Mouse (Mus musculus): Measurements from ENCODE around the gene Gm10974. TPM values are rescaled to one million over a fixed set of nuclear protein-coding genes. Genes with fewer than 3 reads are reported as not detected.

The Gm10974 gene
- polyA plus RNA-seq, 1 experiment from 2014 or later: not detected

- no peak overlapping the region for H3K4me3 ChIP-seq (replicated peaks)
- WGBS: 82% methylated on average over 7 of the region's 7 CpGs
- H3K9ac ChIP-seq (replicated peaks): no peak overlapping the region
- ATAC-seq: no peak
- H3K4me2 ChIP-seq (replicated peaks): no peak overlapping the region
- H3K9me3 ChIP-seq: no peaks in the 10 kb centered on the region
- H3K27me3 ChIP-seq: no peaks in the 10 kb centered on the region
- no peak overlapping the region for H3K27ac ChIP-seq
- H3K4me1 ChIP-seq (replicated peaks): no peaks in the 10 kb centered on the region
- no peaks in the 10 kb centered on the region for H3K36me3 ChIP-seq
Measured at GRCm38 (mm10) chr7:66413093-66413492, 47.4 kb downstream of the Gm10974 start.

- WGBS: 87% methylated on average over 4 of the region's 4 CpGs
- Histone ChIP-seq H3K27ac (no peak overlapping the region), H3K9ac (replicated peaks) (no peak overlapping the region), H3K4me1 (replicated peaks) (no peaks in the 10 kb centered on the region), H3K9me3 (no peaks in the 10 kb centered on the region), H3K27me3 (0 out of 2 replicates have a peak, but pooled peaks cover 3% of the 10 kb centered on the region), H3K4me2 (replicated peaks) (no peak overlapping the region), H3K36me3 (no peaks in the 10 kb centered on the region), H3K4me3 (replicated peaks) (no peak overlapping the region)
- no peak for ATAC-seq
Measured at GRCm38 (mm10) chr7:66416829-66417228, 51.1 kb downstream of the Gm10974 start.

GRCm38 (mm10) chr7:66418981-66419380 is 53.3 kb downstream of the Gm10974 start:
- Histone ChIP-seq H3K9ac (replicated peaks) (no peak overlapping the region), H3K27ac (no peak overlapping the region), H3K4me3 (replicated peaks) (no peak overlapping the region), H3K27me3 (peaks cover 7% of the 10 kb centered on the region; the same call in 1 of the 2 replicates), H3K36me3 (no peaks in the 10 kb centered on the region), H3K9me3 (no peaks in the 10 kb centered on the region), H3K4me1 (replicated peaks) (no peaks in the 10 kb centered on the region), H3K4me2 (replicated peaks) (no peak overlapping the region)
- WGBS: 46% methylated on average over 12 of the region's 12 CpGs
- ATAC-seq: no peak

GRCm38 (mm10) chr7:66421903-66422302 is 56.2 kb downstream of the Gm10974 start:
- H3K27ac ChIP-seq: no peak overlapping the region
- 80% methylated on average over 8 of the region's 8 CpGs for WGBS
- peaks cover 36% of the 10 kb centered on the region for H3K27me3 ChIP-seq
- H3K9me3 ChIP-seq: no peaks in the 10 kb centered on the region
- H3K4me2 ChIP-seq (replicated peaks): no peak overlapping the region
- no peak overlapping the region for H3K9ac ChIP-seq (replicated peaks)
- peaks cover under 1% of the 10 kb centered on the region; the same call in 1 of the 2 replicates for H3K4me1 ChIP-seq (replicated peaks)
- no peaks in the 10 kb centered on the region for H3K36me3 ChIP-seq
- no peak overlapping the region for H3K4me3 ChIP-seq (replicated peaks)
- ATAC-seq: no peak

- peak; percentile 55; the same call in 1 of the 2 replicates for ATAC-seq
- Histone ChIP-seq H3K9me3 (no peaks in the 10 kb centered on the region), H3K4me3 (replicated peaks) (peak overlapping the region; percentile 51), H3K4me2 (replicated peaks) (peak overlapping the region; percentile 89), H3K4me1 (replicated peaks) (peaks cover 15% of the 10 kb centered on the region), H3K36me3 (no peaks in the 10 kb centered on the region), H3K27me3 (peaks cover 65% of the 10 kb centered on the region), H3K27ac (no peak overlapping the region), H3K9ac (replicated peaks) (peak overlapping the region; percentile 57; the same call in 1 of the 2 replicates)
- WGBS: under 1% methylated on average over 23 of the region's 23 CpGs
Measured at GRCm38 (mm10) chr7:66427053-66427436, 61.3 kb downstream of the Gm10974 start.

GRCm38 (mm10) chr7:66427437-66428161 is 61.9 kb downstream of the Gm10974 start, which contains the start of gene Aldh1a3:
Gene Aldh1a3, minus strand, starts transcription at chr7:66427517.
- peaks cover 15% of the 10 kb centered on the region for H3K4me1 ChIP-seq (replicated peaks)
- under 1% methylated on average over 41 of the region's 56 CpGs for WGBS
- peak; percentile 80 for ATAC-seq
- peak within 1 kb of the TSS; percentile 51 for H3K4me3 ChIP-seq (replicated peaks)
- H3K27ac ChIP-seq: no peak within 1 kb of the TSS
- H3K9ac ChIP-seq (replicated peaks): peak within 1 kb of the TSS; percentile 57
- peak within 1 kb of the TSS; percentile 89 for H3K4me2 ChIP-seq (replicated peaks)
- no peaks in the 10 kb centered on the region for H3K9me3 ChIP-seq
- H3K36me3 ChIP-seq: no peaks in the 10 kb centered on the region
- peaks cover 65% of the 10 kb centered on the region for H3K27me3 ChIP-seq

GRCm38 (mm10) chr7:66434453-66434935 is 68.8 kb downstream of the Gm10974 start:
- no peaks in the 10 kb centered on the region for H3K4me1 ChIP-seq (replicated peaks)
- H3K9ac ChIP-seq (replicated peaks): no peak overlapping the region
- peaks cover 6% of the 10 kb centered on the region for H3K27me3 ChIP-seq
- H3K4me2 ChIP-seq (replicated peaks): no peak overlapping the region
- peak; percentile 63 for ATAC-seq
- no peaks in the 10 kb centered on the region for H3K9me3 ChIP-seq
- WGBS: 47% methylated on average over 10 of the region's 10 CpGs
- H3K36me3 ChIP-seq: no peaks in the 10 kb centered on the region
- H3K4me3 ChIP-seq (replicated peaks): no peak overlapping the region
- H3K27ac ChIP-seq: no peak overlapping the region

Small RNAs within 50 kb of the gene (microRNA-seq; reads per million reads assigned to microRNA genes)
- not detected for gene Mir7057

Other genes with a start within 250 kb of the Gm10974 start
- 2.8 and 2.9 TPM in 2 replicates for gene Lrrk1, start 22.4 kb downstream of the Gm10974 start, polyA plus RNA-seq (2015; fragmentation: Nextera tagmentation; extraction: Ambion mirVana)
- gene Aldh1a3, start 61.6 kb downstream of the Gm10974 start, polyA plus RNA-seq (2015; fragmentation: Nextera tagmentation; extraction: Ambion mirVana): 0.71 and 0.93 TPM in 2 replicates